Mouse (Mus musculus): ENCODE measurements at regions not wholly inside any gene's neighbourhood (a gene's known extent, or its start where the extent isn't known, plus 50 kb on each side); places are given as distances from the start of the nearest gene placed in this dataset.
A peak's percentile ranks its signal among the peaks of the same experiment; 100 is the strongest.

GRCm38 (mm10) chr14:55301996-55302395, 80.2 kb downstream of the Dhrs2 start:
- DNase-seq (ENCODE audit: low spot score) = no peak

DNA sequence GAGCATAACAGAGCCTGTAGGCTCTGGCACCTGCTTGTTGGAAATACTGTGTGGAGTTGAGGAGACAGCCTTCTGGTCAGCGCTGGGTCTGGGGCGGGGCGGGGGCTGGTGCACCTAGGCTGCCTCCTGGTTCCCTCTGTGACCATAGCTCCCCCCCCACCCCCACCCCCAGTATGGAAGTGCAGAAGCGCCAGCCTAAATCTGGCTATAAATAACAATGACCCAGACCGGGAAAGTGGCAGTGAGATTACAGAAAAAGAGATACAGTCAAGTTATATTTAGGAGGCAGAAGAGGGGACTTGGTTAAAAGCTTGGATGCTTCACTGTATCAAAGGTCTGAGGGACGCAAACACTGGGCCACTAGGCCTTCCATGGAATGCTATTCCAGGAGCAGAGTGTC, 91.8 kb downstream of the Dhrs2 start:
- no peak for DNase-seq (ENCODE audit: low spot score)

DNA sequence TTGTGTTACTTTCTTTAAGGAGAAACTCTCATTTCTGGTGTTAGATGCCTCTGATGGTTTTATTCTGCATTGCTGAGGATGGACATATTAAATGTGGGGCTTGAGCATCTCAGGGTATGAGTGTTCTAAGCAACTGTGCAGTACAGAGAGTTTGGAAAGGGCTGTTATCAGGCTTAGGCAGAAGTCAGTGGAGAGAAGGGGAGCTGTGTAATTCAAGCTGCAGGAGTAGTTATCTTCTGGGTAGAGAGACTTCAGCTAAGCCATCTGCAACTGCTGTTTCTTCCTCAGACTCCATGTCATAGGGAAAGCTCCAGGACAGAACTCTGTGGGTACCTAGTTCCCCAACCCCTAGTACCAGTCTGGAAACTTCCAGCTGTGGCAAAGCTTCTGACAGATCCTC, 102.1 kb downstream of the Dhrs2 start:
- no peak for DNase-seq (ENCODE audit: low spot score)

DNA sequence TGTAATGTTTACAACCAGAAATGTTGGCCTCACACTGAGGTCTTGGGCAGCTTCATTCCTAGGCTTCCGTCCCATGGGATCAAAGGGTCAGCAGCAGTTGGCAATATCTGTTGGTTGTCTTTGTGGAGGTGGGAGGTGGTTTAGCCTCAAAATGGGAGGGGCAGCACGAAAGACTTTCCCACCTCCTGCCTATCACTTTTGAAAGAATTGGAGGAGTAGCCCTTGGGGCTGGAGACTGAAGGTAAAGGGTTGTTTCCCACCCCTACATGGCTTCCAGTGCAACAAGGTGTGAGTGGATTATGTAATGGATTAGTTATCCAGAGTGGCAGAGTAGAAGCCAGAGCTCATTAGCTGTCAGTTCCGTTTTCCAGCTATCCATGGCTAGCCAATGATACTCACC, 102.5 kb downstream of the Dhrs2 start:
- no peak for DNase-seq (ENCODE audit: low spot score)

- DNase-seq (ENCODE audit: low spot score) = no peak
Measured at GRCm38 (mm10) chr14:55333812-55334211, 112.0 kb downstream of the Dhrs2 start.

DNA sequence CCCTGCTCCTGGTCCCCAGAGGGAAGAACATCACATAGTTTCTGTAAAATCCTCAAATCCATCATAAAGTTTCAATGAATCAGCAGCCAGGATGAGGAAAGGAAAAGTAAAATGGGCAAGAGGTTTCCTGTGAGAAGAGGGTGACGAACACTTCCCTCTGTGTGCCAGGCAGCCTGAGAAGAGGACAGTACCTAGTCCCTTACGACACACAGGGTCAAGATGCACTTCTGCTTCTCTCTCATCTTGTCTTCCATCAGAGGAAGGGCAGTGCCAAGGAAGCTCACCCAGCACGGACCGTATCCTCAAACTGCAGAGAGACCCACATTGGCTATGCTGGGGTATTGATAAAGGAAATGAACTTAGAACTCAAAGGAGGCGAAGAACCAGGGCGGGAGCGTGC, 112.5 kb downstream of the Dhrs2 start:
- DNase-seq (ENCODE audit: low spot score) = no peak

DNA sequence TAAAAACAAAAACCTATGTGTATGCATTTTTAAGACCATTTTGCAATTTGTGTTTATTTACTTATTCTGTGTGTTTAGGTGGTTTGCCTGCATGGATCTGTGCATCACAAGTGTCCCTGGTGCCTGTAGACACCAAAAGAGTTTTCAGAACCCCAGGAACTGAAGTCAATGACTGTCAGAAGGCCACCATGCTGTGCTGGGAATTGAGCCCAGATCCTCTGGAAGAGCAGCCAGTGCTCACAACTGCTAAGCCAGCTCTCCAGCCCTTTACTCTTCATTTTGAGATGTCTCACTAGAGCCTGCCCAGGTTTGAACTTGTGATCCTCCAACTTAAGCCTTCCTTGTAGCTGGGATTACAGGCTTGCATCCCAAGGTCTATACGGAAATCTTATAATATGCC, 113.8 kb downstream of the Dhrs2 start:
- no peak for DNase-seq (ENCODE audit: low spot score)

- no peak for DNase-seq (ENCODE audit: low spot score)
Measured at GRCm38 (mm10) chr14:55336451-55337195, 114.8 kb downstream of the Dhrs2 start.

GRCm38 (mm10) chr14:55338010-55338409, 116.2 kb downstream of the Dhrs2 start:
- DNase-seq (ENCODE audit: low spot score) = no peak

GRCm38 (mm10) chr14:55338500-55338899, 116.7 kb downstream of the Dhrs2 start:
- no peak for DNase-seq (ENCODE audit: low spot score)

DNA sequence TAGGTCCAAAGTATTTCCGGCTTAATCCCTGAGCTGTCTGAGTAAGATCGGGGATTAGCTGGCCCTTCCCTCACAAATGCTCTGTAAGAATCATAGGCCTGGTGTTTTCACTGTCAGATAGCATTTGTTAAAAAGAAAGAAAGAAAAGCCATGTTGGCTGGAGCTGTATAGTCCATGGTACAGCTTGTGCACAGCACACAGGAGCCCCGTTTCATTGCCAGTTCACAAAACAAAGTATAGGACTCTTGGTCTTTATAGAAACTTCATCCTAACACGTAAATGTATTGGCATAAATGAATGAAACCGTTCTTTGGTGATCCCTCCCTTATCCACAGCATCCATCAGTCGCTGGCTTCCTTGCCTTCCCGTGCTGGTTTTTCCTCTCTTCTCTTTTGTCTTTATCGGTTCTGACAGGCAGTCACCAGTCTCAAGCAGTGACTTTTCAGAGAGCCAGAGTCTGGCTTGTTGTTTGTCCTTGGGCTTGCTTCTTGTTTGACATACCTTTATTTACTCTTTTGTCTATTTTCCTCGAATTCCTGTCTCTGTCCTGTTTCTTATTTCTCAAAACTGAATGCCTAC, 117.3 kb downstream of the Dhrs2 start:
- DNase-seq (ENCODE audit: low spot score) = no peak

DNA sequence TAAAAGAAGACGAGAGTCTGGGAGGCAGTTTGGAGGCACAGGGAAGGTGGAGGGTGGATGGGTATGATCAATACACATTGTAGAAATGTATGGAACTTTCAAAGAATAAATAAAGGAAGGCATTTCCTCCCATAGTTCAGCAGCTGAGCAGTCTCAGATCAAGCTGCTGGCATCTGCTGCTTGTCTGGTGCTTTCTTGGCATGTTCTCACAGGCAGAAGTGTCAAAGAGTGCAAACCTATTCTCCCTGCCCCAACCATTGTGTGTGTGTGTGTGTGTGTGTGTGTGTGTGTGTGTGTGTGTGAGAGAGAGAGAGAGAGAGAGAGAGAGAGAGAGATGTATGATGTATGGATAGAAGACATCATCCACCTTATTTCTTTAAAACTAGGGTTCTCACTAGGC, 121.5 kb downstream of the Dhrs2 start:
- DNase-seq (ENCODE audit: low spot score) = no peak

GRCm38 (mm10) chr14:55343914-55344313, 122.1 kb downstream of the Dhrs2 start:
- DNase-seq (ENCODE audit: low spot score) = no peak

DNA sequence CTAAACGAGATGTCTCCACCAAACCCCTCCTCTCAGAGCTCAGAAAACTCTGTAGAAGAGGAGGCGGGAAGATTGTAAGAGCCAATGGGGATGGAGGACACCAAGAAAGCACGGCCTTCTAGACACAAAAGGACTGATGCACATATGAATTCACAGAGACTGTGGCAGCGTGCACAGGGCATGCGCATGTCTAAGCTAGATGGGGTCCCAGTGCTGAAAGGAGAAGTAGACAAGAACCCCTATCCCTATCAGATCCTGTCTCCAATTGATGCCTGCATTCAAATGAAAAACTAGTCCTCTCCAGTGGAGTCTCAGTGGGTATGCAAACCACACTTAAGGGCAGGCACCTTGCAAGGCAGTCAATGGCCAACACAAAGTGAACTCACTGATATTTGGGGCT, 123.3 kb downstream of the Dhrs2 start:
- no peak for DNase-seq (ENCODE audit: low spot score)

DNA sequence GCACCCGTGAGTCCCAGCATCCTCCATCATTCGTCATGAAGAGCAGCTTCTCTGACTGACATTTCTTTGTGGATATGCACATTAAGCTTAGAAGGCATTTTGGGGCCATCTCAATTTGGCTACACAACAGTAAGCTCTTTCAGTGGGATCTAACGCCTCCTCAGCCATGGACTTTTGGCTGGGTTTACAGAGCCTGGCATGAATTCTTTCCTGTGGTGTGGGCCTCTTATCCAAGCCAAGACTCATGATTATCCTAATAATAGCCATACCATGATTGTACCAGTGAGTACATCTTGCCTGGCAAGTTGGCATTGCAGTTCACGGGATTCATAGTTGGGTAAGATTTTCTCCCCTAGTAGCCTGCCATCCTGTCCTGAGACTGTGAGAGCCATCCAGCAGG, 126.3 kb downstream of the Dhrs2 start:
- DNase-seq (ENCODE audit: low spot score) = no peak

- no peak for DNase-seq (ENCODE audit: low spot score)
Measured at GRCm38 (mm10) chr14:55357258-55357657, 121.3 kb upstream of the Dhrs4 start.

DNA sequence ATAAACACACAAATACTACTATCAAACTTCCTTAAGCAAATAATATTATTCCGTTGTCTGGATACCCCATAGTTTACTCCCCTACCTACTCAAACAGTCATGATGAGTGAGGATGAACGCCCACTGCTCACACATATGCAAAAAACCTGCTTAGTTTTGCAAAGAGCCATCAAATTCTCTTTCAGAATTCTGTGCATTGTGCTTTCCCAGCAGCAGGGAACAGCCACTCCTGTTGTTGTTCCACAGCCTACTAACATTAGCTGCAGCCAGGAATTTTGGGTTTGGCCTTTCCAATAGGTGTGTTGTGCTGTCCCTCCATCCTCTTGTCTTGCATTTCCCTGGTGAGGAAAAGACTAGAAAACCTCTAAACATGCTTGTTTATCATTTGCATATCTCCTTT, 120.1 kb upstream of the Dhrs4 start:
- no peak for DNase-seq (ENCODE audit: low spot score)

- DNase-seq (ENCODE audit: low spot score) = no peak
Measured at GRCm38 (mm10) chr14:55362316-55362715, 116.2 kb upstream of the Dhrs4 start.

- no peak for DNase-seq (ENCODE audit: low spot score)
Measured at GRCm38 (mm10) chr14:55362757-55363156, 115.8 kb upstream of the Dhrs4 start.

DNA sequence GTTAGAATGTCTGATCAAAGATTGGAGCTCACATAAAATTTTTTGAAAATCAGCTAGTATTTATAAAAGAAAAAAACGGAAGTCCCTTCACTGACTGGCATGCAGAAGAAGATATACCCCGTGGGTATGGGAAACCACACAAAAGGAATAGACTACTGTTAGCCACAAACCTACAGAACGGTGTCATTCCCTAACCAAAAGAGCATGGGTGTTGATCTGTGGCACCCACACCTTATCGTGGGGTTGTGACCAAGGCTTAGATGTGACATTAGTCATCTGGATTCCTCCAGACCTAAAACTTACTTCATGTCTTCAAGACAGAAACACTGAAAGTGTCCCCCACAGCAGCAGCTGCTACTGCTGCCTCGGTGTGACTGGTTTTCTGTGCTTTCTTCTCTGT, 108.2 kb upstream of the Dhrs4 start:
- no peak for DNase-seq (ENCODE audit: low spot score)

DNA sequence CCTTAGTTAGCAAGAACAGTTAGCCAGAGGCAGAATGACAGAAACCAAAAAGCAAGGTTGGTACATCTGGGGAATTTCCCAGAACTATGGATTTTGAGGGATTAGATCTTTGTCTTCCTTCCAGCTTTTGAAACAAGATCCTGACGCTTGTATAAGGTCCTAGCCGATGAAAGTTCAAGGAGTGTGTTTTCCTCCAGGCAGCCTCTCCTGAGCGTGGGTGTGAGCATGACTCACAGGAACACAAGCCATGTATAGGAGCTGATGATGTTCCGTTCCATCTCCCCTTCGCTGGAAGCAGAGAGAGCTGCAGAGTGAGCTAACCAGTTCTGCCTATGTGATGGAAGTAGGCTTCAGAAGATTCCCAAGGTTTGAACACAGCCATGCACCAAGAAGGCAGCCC, 105.6 kb upstream of the Dhrs4 start:
- DNase-seq (ENCODE audit: low spot score) = no peak

GRCm38 (mm10) chr14:55386773-55387172, 91.8 kb upstream of the Dhrs4 start:
- peak; percentile 1 for DNase-seq (ENCODE audit: low spot score)

GRCm38 (mm10) chr14:55387378-55387777, 91.2 kb upstream of the Dhrs4 start:
- no peak for DNase-seq (ENCODE audit: low spot score)

- no peak for DNase-seq (ENCODE audit: low spot score)
Measured at GRCm38 (mm10) chr14:55392390-55392789, 86.2 kb upstream of the Dhrs4 start.

All from ovary, postnatal 10 days (tissue).